Mouse (Mus musculus): ENCODE results near the gene Ccdc149. TPM values are rescaled to one million over a fixed set of nuclear protein-coding genes. Genes with fewer than 3 reads are reported as not detected.

Gene Ccdc149
- polyA plus RNA-seq, 1 experiment from 2014 or later: 3.2 TPM

DNA sequence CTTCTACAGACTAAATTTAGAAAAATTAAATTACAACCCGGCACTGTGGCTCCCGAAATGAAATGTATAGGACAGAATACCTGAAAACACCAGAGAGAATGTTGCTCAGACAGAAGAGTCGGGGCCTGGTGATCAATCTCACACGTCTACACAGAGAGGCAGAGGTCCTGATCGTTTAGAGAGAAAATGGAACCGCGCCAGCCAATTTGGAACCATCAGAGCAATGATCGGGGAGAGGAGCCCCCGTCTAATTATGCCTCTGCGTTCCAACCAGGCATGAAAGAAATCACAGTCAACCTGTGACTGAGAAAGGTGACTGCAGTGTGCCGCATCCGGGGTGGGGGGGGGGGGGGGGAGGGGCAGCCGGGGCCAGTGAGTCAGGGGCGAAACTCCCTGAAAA, 24.4 kb upstream of the Ccdc149 start:
- Histone ChIP-seq H3K4me3 (ENCODE audit: low read depth, low read length) (no peak overlapping the region), H3K9ac (ENCODE audit: low read length) (no peak overlapping the region), H3K9me3 (ENCODE audit: control insufficient read depth, low read length) (no peaks in the 10 kb centered on the region), H3K4me1 (replicated peaks; ENCODE audit: control insufficient read depth, insufficient read depth, low read length) (no peaks in the 10 kb centered on the region), H3K27ac (ENCODE audit: low read depth, low read length) (no peak overlapping the region), H3K27me3 (ENCODE audit: control insufficient read depth, insufficient read depth, low read length) (no peaks in the 10 kb centered on the region), H3K36me3 (ENCODE audit: control insufficient read depth, insufficient read depth, low read length) (no peaks in the 10 kb centered on the region), H3K4me2 (ENCODE audit: low read depth, low read length, severe bottlenecking) (no peak overlapping the region)
- DNase-seq (ENCODE audit: low spot score): no peak
- ATAC-seq (replicated peaks; ENCODE audit: low FRiP score): no peak
- WGBS: 67% methylated on average over 13 of the region's 14 CpGs

DNA sequence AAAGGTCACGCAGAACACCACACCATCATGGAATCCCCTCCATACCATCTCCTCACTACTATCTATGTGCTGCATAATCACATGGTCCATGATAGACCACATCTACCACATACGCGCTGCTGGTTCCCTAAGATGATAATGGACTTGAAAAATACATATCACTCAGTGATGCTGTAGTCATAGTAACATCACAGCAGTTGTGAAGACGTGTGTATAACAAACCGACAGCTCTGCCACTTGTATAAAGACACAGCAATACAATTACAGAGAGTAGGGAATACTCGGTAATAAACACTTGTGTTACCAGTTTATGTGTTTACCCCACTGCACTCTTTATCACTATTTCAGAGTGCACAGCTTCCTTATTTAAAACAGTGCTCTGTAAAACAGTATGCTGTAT, 20.2 kb upstream of the Ccdc149 start:
- H3K4me1 ChIP-seq (replicated peaks; ENCODE audit: control insufficient read depth, insufficient read depth, low read length): no peaks in the 10 kb centered on the region
- 91% methylated on average over 6 of the region's 6 CpGs for WGBS
- no peak for DNase-seq (ENCODE audit: low spot score)
- H3K9ac ChIP-seq (ENCODE audit: low read length): no peak overlapping the region
- no peak overlapping the region for H3K4me3 ChIP-seq (ENCODE audit: low read depth, low read length)
- no peak overlapping the region for H3K4me2 ChIP-seq (ENCODE audit: low read depth, low read length, severe bottlenecking)
- ATAC-seq (replicated peaks; ENCODE audit: low FRiP score): no peak
- H3K9me3 ChIP-seq (ENCODE audit: control insufficient read depth, low read length): no peaks in the 10 kb centered on the region
- H3K27ac ChIP-seq (ENCODE audit: low read depth, low read length): no peak overlapping the region
- H3K27me3 ChIP-seq (ENCODE audit: control insufficient read depth, insufficient read depth, low read length): no peaks in the 10 kb centered on the region
- no peaks in the 10 kb centered on the region for H3K36me3 ChIP-seq (ENCODE audit: control insufficient read depth, insufficient read depth, low read length)

DNA sequence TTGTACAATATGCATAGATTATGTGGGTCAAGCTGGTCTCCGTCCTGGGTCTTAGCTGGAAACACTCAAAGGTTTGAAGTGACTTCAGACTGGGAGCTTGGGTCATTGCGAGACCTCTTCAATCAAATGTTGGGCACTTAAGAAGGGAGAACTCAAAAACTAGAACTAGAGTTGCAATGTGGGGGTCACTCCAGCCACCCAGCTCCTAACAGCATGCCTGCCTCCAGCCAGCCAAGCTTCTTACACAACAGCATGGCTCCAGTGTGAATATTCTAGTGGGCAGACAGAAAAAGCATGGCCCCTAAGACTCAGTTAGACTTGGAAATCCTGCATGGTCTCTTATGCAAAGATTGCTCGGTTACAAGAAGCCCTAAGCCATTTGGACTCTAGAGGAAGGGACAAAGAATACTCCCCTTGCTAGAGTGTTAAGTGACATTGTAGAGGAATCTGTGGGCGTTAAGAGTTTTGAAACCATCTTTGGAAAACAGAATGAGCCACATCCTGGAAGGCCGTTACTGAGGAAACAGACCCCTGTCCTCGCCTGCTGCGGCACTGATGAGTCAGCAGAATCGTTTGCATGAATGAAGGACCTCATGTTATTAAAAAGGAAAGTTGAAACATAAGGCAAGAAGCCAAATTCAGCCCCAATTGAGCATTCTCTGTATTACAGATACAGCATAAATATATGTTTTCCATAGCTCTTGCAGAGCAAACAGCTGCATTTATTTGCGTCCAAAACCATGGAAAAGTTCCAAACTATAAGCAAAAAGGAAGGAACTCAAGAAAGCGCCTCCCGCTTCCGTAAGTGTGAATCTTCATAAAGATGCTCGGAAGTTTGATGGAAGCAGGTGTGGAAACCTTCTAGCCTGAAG, 16.5 kb upstream of the Ccdc149 start:
- no peak for ATAC-seq (replicated peaks; ENCODE audit: low FRiP score)
- no peaks in the 10 kb centered on the region for H3K9me3 ChIP-seq (ENCODE audit: control insufficient read depth, low read length)
- no peak overlapping the region for H3K27ac ChIP-seq (ENCODE audit: low read depth, low read length)

DNA sequence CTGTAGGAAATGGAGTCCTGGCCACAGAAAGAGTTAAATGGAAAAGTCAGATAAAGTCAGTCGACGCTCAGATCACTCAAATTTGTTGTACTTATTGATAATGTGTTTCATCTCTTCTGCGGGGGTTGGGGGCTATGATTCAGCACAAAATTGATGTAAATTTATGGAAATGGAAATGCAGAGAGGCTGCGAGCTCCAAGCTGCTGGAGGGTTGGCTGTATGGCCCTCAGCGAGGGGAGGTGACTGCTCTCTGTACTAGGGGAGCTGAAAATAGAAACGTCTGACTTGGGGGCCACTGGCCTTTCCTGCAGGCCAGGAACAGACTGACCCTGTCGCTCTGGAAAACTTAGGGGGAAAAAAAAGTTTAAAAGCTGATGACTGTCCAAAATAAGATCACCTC, 5.5 kb upstream of the Ccdc149 start:
- Histone ChIP-seq H3K27ac (ENCODE audit: low read depth, low read length) (no peak overlapping the region), H3K4me3 (ENCODE audit: low read depth, low read length) (peak overlapping the region; percentile 35), H3K36me3 (ENCODE audit: control insufficient read depth, insufficient read depth, low read length) (no peaks in the 10 kb centered on the region), H3K27me3 (ENCODE audit: control insufficient read depth, insufficient read depth, low read length) (no peaks in the 10 kb centered on the region), H3K9me3 (ENCODE audit: control insufficient read depth, low read length) (peaks cover 4% of the 10 kb centered on the region; the same call in 1 of the 2 replicates), H3K9ac (ENCODE audit: low read length) (peak overlapping the region; percentile 61), H3K4me2 (ENCODE audit: low read depth, low read length, severe bottlenecking) (peak overlapping the region; percentile 68), H3K4me1 (replicated peaks; ENCODE audit: control insufficient read depth, insufficient read depth, low read length) (peaks cover 5% of the 10 kb centered on the region; the same call in 1 of the 2 replicates)
- DNase-seq (ENCODE audit: low spot score) (no peak), ATAC-seq (replicated peaks; ENCODE audit: low FRiP score) (peak; percentile 45; the same call in 1 of the 2 replicates)
- 12% methylated on average over 7 of the region's 7 CpGs for WGBS

More for the DNA sequence above, 16.5 kb upstream of the Ccdc149 start:
- Histone ChIP-seq H3K36me3 (ENCODE audit: control insufficient read depth, insufficient read depth, low read length) (no peaks in the 10 kb centered on the region), H3K4me1 (replicated peaks; ENCODE audit: control insufficient read depth, insufficient read depth, low read length) (no peaks in the 10 kb centered on the region), H3K9ac (ENCODE audit: low read length) (no peak overlapping the region), H3K4me3 (ENCODE audit: low read depth, low read length) (no peak overlapping the region), H3K27me3 (ENCODE audit: control insufficient read depth, insufficient read depth, low read length) (no peaks in the 10 kb centered on the region), H3K4me2 (ENCODE audit: low read depth, low read length, severe bottlenecking) (no peak overlapping the region)
- 88% methylated on average over 13 of the region's 13 CpGs for WGBS
- DNase-seq (ENCODE audit: low spot score): no peak

DNA sequence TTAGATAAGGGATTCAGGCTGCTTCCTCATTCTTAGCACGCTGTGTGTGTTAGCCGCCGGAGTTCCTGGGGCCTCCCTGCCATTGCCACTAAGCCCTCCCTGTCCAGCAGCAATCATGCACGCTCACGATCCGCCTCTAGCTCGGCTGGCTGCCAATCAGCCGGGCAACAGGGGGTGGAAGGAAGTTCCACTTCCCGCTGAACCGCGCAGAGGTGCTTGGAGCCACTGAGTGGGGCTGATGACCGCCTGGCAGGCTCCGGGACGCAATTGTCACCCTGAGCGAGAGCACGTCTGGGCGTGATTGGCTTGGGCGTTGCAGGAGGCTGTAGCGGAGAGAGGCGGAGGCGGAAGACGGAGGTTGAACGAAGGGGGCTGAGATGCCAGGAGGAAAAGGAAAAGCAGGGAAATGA, 5.0 kb upstream of the Ccdc149 start:
- DNase-seq (ENCODE audit: low spot score) (peak; percentile 84), ATAC-seq (replicated peaks; ENCODE audit: low FRiP score) (peak; percentile 87)
- H3K4me1 ChIP-seq (replicated peaks; ENCODE audit: control insufficient read depth, insufficient read depth, low read length): peaks cover 5% of the 10 kb centered on the region; the same call in 1 of the 2 replicates
- H3K27me3 ChIP-seq (ENCODE audit: control insufficient read depth, insufficient read depth, low read length): no peaks in the 10 kb centered on the region
- WGBS: under 1% methylated on average over 23 of the region's 23 CpGs
- peak overlapping the region; percentile 61 for H3K9ac ChIP-seq (ENCODE audit: low read length)
- peak overlapping the region; percentile 35 for H3K4me3 ChIP-seq (ENCODE audit: low read depth, low read length)
- 0 out of 2 replicates have a peak overlapping the region, but pooled peaks have one; percentile 25 for H3K27ac ChIP-seq (ENCODE audit: low read depth, low read length)
- H3K36me3 ChIP-seq (ENCODE audit: control insufficient read depth, insufficient read depth, low read length): no peaks in the 10 kb centered on the region
- peaks cover 4% of the 10 kb centered on the region; the same call in 1 of the 2 replicates for H3K9me3 ChIP-seq (ENCODE audit: control insufficient read depth, low read length)
- H3K4me2 ChIP-seq (ENCODE audit: low read depth, low read length, severe bottlenecking): peak overlapping the region; percentile 68

DNA sequence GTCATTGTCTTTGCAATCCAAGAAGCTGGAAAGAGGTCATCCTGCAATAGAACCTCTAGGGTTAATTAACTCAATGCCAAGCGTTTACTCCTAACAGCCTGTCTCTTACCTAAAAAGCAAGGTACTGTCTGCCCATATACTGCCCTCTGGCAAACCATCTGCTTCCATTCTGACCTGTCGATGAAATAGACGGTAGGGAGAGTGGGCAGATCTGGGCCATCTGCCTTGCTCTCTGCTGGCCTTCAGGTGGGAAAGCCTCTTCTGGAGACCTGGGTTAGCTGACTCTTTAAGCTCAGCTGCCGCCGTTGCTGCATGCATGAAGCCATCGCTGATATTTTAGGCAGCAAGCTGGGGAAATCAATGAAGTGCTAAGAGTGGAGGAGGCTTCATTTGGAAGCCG, 2.7 kb upstream of the Ccdc149 start:
- no peak overlapping the region for H3K9ac ChIP-seq (ENCODE audit: low read length)
- WGBS: 90% methylated on average over 7 of the region's 7 CpGs
- peaks cover 5% of the 10 kb centered on the region; the same call in 1 of the 2 replicates for H3K4me1 ChIP-seq (replicated peaks; ENCODE audit: control insufficient read depth, insufficient read depth, low read length)
- peaks cover 4% of the 10 kb centered on the region; the same call in 1 of the 2 replicates for H3K9me3 ChIP-seq (ENCODE audit: control insufficient read depth, low read length)
- no peak overlapping the region for H3K4me2 ChIP-seq (ENCODE audit: low read depth, low read length, severe bottlenecking)
- no peak for DNase-seq (ENCODE audit: low spot score)
- ATAC-seq (replicated peaks; ENCODE audit: low FRiP score): no peak
- H3K4me3 ChIP-seq (ENCODE audit: low read depth, low read length): no peak overlapping the region
- no peaks in the 10 kb centered on the region for H3K36me3 ChIP-seq (ENCODE audit: control insufficient read depth, insufficient read depth, low read length)
- H3K27ac ChIP-seq (ENCODE audit: low read depth, low read length): no peak overlapping the region
- no peaks in the 10 kb centered on the region for H3K27me3 ChIP-seq (ENCODE audit: control insufficient read depth, insufficient read depth, low read length)

DNA sequence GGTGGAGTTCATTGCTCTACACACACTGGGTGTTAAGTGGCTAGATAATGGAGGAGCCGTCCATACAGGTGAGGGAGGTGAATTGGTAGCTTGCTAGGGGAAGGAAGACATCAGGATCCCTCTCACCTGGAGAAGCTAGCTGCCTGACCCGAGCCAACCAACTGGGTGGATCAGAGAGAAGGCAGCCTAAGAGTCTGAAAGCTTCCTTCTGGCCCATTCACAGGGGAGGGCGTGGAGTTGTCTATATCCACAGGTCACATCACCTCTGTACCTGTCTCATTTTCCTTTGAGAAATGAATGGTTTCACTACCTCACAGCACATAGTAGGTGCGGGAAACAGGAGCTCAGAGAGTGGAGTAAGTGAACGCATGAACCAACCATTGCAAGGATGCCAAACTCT, 770 bp downstream of the Ccdc149 start:
- no peaks in the 10 kb centered on the region for H3K9me3 ChIP-seq (ENCODE audit: control insufficient read depth, low read length)
- no peaks in the 10 kb centered on the region for H3K27me3 ChIP-seq (ENCODE audit: control insufficient read depth, insufficient read depth, low read length)
- no peak for DNase-seq (ENCODE audit: low spot score)
- H3K27ac ChIP-seq (ENCODE audit: low read depth, low read length): no peak overlapping the region
- H3K9ac ChIP-seq (ENCODE audit: low read length): no peak overlapping the region; the same call in 1 of the 2 replicates
- H3K36me3 ChIP-seq (ENCODE audit: control insufficient read depth, insufficient read depth, low read length): no peaks in the 10 kb centered on the region
- no peaks in the 10 kb centered on the region for H3K4me1 ChIP-seq (replicated peaks; ENCODE audit: control insufficient read depth, insufficient read depth, low read length)
- 50% methylated on average over 5 of the region's 5 CpGs for WGBS
- no peak; the same call in none of the 2 replicates for ATAC-seq (replicated peaks; ENCODE audit: low FRiP score)
- H3K4me3 ChIP-seq (ENCODE audit: low read depth, low read length): peak overlapping the region; percentile 74
- peak overlapping the region; percentile 64 for H3K4me2 ChIP-seq (ENCODE audit: low read depth, low read length, severe bottlenecking)

DNA sequence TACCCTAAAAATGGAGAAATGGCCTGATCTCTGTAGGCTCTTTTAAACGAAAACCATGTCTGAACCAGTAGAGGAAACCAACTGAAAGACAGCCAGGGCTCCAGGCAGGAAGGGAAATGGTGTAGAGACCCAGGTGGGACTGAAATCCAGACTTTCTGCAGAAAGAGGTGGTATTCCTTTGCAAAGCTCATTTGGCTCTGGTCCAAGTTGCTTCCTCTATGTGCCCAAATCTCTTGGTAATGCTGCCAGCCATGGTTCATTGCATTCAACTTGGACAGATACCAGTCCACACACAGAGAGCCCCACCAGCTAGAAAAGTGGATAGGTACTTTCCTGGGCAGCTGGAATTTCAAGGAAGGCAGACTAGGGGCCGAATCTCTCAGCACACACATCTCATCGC, 3.5 kb downstream of the Ccdc149 start:
- ATAC-seq (replicated peaks; ENCODE audit: low FRiP score) (no peak), DNase-seq (ENCODE audit: low spot score) (no peak)
- H3K9me3 ChIP-seq (ENCODE audit: control insufficient read depth, low read length): no peaks in the 10 kb centered on the region
- H3K4me3 ChIP-seq (ENCODE audit: low read depth, low read length): no peak overlapping the region
- no peak overlapping the region for H3K4me2 ChIP-seq (ENCODE audit: low read depth, low read length, severe bottlenecking)
- no peaks in the 10 kb centered on the region for H3K27me3 ChIP-seq (ENCODE audit: control insufficient read depth, insufficient read depth, low read length)
- no peak overlapping the region for H3K9ac ChIP-seq (ENCODE audit: low read length)
- H3K27ac ChIP-seq (ENCODE audit: low read depth, low read length): no peak overlapping the region
- 85% methylated on average over 3 of the region's 3 CpGs for WGBS
- no peaks in the 10 kb centered on the region for H3K4me1 ChIP-seq (replicated peaks; ENCODE audit: control insufficient read depth, insufficient read depth, low read length)
- H3K36me3 ChIP-seq (ENCODE audit: control insufficient read depth, insufficient read depth, low read length): no peaks in the 10 kb centered on the region
